Mouse (Mus musculus): Measurements from ENCODE around the gene St3gal2. TPM values are rescaled to one million over a fixed set of nuclear protein-coding genes. Genes with fewer than 3 reads are reported as not detected.
A peak's percentile ranks its signal among the peaks of the same experiment; 100 is the strongest.
"Not testable (repeated sequence)": the region's sequence is repeated elsewhere in the genome, so short reads cannot be mapped to it uniquely, and the experiment has no call there.

The St3gal2 gene
- polyA plus RNA-seq, 2 experiments from 2014 or later: 8.7 to 10.1 TPM

DNA sequence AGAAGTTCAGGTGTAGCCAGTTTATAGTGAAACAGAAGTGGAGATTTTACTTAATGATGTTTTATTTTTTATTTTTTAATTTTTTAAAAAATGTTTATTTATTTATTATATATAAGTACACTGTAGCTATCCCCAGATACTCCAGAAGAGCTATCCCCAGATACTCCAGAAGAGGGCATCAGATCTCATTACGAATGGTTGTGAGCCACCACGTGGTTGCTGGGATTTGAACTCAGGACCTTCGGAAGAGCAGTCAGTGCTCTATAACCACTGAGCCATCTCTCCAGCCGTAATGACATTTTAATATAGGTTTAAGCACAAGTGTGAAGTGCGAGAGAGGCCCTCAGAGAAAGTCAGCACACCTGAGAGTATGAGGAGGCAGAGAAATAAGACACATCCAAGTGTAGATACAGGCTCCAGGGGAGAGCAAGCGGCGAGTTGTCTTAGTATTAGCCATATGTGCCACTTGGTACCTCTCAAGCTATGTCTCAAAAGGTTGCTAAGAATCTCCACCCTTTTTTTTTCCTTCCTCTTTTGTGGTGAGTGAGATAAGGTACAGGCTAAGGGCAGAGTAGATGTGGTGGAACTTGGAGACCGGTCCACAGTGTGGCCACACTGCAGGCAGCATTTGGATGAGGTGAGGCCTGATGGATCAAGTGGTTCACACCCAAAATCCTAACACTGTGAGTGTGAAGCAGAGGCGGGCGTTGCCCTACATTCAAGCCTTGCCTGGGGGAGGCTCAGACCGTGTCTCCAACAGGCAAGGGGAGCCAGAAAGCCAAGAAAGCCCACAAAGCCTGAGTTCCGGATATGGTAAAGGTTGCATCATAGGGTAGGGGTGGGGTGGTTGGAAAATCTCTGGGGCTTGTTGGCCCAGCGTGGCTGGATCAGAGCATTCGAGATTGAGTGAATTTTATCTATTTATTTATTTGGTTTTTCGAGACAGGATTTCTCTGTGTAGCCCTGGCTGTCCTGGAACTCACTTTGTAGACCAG lies 7.8 kb upstream of the St3gal2 start:
- ATAC-seq: no peak

DNA sequence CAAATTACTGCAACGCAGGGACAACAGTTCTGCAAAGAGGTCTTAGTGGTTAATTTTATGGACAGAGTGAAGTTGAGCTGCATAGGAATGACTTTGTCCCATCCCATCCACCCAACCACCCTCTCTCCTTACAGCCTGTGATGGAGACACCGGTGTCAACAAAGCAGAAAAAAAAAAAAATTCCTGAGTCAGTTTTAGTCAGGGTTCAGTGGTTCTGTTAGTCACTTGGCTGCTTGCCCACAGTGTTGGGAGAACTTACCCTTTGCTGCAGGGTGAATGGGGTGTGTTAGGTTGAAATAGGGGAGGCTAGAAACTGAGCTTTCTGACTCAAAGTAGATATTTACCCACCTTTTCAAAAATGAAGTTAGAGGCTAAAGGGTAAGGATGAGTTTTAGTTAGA lies 2.3 kb upstream of the St3gal2 start:
- no peak for ATAC-seq

DNA sequence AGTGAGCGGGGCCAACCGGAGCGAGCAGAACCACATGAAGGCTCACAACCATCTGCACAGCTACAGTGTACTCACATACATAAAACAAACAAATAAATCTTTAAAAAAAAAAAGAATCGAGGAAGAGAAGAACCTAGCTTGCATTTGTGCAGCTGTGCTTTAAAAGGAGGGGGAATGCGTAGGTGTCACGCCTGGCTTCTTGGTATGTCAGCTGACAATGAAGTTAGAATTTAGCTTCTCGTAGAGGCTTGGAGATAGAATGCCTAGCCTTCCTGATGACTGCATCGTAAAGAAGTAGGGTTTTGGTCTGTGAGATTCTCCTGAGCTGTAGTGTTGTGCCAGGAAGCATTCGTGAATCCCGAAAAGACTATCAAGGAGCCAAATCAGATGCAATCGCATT lies 1.7 kb upstream of the St3gal2 start:
- ATAC-seq: no peak

DNA sequence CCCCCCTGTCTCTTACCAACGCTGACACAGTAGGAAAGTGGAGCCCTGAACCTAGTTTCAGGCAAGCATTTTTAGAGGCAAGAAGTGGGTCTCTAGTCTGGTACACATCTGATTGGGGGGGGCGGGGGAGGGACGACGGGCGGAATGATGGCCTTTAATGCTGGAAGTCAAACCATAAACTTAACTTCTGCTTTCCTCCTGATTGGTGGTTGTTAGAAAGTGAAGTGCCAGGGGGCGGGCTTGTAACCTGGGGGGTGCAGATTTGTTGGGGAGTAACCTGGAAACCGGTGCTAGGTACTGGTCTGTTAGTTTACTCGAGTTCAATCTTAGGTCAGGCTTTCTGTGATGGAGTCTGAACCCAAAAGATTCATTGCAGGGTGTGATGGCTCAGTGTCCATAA lies 1.3 kb upstream of the St3gal2 start:
- ATAC-seq: no peak

DNA sequence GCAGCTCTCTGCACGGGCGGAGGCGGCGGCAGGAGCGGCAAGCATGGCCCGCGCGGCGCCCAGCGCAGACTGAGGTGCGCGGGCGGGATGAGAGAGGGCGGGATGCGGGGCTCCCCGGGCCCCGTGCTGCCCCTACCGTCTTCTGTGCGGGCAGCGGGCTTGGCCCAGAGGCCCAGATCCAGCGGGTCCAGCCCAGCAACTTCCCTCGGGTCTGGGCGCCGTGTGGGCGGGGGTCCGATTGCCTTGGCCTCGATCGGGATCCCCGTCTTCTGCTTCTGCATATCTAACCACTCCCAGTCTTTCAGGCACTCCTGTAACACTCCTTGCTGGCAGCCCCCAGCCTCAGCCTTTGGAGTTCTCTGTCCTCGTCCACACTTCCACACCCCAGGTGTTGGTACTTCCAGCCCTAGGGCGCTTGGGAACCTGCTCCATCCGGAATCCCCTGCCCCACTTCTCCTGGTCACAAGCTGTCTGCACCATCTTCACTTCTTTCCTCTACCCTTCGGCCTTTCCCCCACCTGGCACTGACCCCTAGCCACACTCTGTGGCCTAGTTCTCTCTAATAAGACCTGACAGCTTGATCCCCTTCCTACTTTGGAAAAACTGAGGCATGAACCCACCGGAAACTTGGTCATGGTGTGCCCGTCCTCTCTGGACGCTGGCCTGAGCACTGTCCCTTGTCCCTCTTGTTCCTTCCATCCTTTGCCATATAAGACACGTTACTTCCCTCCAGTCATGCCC lies 480 bp downstream of the St3gal2 start:
- peak; percentile 47 for ATAC-seq

DNA sequence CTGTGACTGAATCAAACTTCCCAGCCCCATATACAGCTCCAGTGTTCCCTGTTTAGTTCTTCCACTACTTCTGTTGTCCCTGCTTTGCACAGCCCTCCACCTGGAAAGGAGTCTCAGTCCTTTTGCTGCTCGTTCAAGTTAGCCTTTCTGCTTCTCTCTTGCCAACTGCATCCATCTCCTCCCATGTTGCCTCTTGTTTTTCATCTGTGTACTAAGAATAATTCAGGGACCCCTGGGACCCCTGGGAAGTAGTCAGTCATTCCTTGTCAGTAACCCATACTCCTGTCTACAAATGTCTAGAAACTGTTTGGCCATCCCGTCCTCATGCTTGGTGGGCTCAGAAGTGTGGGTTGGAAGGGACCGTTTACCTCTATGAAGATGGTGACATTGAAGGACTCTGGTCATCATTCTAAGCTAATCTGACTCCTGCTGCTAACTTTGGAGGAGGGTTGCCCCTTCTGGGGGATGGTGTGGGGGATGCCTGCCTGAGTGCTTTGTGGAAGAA lies 1.1 kb downstream of the St3gal2 start:
- ATAC-seq: no peak

DNA sequence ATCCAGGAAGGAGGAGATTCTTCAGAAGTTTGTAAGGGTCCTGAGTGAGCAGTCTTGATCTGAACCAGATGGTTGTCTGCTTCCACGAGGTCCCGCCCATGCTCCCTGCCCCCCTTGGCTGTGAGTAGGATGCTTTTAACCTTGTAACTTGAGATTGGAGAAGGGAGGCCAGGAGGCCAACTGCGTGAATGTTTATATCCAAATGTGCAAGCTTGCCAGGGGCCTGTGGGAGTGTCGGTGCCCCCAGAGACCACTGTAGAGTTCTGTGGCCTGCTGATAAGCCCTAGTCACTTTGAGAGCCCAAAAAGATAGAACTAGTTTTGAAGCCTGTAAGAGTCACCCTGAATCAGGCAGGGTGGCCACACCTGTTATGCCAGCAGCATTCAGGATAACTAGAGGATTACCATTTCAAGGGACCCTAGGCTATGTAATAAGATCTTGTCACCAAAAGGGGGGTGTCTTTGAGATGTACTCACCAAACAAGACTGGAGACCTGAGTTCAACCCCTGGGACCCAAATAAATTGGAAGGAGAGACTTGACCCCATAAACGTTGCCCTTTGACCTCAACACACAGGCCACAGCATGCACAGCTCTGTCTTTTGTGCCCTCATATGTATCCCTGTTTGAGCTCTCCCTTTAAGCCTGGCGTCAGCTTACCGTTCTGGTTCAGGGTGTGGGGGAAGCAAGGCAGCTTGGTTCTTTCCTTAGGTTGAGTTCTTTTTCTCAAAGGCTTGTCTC lies 1.9 kb downstream of the St3gal2 start:
- ATAC-seq: no peak

DNA sequence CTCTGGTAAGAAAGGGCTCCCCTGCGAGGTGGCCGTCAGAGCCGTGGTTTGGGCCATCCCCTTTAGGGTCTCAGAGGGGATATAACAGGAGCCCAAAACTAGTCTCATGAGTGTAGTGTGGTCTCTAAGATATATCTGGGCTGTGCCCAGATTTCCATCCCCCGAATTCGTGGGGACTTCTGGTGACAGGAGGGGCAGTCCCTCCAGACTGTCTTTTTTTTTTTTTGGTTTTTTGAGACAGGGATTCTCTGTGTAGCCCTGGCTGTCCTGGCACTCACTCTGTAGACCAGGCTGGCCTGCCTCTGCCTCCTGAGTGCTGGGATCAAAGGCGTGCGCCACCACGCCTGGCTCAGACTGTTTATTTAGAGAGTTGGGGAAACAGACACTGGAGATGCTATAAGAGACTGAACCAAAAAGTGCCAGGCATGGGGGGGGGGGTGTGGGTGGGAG lies 6.0 kb downstream of the St3gal2 start:
- ATAC-seq: peak; percentile 29

DNA sequence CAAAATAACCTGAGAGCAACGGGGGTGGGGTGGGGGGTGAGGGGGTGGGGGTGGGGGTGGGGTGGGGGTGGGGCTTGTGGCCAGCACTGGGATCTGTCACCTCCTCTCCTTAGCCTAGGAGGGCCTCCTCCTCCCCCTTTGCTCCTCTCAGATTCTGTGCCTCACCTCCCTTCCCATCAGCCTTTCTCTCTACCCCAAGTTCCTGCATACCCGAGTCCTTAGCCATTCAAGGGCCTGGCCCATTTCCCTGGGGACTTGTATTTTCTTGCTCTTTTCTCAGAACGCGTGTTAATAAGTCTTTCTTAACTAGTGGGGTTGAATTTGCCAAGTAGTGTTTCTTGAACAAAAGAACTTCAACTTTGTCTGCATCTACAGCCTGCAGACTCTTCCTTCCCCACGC lies 7.0 kb downstream of the St3gal2 start:
- ATAC-seq: no peak

DNA sequence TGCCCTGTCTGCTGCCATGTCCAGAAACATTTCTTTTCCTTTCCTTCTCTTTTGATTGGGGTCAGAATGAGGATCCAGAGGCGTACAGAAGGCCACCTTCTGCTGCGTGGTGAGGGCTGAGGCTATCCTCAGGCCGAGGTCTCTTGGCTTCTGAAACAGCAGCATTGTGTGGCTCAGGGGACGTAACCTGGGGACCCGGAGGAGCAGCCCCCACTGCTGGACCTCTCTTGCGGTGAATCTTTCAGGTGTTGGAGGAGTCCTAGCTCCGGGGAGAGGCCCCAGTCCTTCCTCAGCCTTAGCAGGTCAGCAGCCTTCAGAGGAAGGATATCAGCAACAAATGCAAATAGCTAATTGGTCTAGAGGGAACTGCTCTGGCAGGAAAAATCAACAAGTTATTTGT lies 8.7 kb downstream of the St3gal2 start:
- no peak for ATAC-seq

DNA sequence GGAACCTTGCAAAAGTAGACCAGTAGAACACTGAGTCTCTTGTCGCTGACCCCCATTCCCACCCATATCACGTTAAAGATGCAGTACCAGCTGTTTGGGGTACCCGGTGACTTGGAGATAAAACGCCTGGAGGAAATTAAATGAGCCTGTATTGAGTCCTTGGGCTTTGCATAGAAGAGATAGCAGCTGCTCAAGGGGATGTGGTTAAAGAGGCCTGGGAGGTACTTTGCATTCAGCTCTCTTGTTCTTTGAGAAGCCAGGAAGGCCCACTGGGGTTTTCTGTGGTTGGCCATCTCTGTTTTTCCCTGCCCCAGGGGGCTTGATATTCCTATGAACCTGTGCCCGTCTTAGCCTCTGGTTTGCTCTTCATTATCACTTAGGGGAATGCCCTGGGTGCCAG lies 9.3 kb downstream of the St3gal2 start:
- ATAC-seq: peak; percentile 90

DNA sequence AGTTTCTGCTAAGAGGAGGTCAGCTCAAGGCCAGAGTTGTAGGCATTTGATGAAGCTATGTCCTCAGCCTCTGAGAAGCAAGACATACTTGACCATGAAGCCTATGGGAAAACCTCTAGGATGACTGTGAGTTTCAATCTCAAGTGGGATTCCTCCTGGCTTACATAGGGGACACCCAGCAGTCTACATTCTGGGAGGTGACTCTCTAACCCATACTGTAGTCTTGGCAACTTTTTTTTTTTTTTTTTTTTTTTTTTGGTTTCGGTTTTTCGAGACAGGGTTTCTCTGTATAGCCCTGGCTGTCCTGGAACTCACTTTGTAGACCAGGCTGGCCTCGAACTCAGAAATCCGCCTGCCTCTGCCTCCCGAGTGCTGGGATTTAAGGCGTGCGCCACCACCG lies 9.9 kb downstream of the St3gal2 start:
- ATAC-seq: not testable (repeated sequence)

DNA sequence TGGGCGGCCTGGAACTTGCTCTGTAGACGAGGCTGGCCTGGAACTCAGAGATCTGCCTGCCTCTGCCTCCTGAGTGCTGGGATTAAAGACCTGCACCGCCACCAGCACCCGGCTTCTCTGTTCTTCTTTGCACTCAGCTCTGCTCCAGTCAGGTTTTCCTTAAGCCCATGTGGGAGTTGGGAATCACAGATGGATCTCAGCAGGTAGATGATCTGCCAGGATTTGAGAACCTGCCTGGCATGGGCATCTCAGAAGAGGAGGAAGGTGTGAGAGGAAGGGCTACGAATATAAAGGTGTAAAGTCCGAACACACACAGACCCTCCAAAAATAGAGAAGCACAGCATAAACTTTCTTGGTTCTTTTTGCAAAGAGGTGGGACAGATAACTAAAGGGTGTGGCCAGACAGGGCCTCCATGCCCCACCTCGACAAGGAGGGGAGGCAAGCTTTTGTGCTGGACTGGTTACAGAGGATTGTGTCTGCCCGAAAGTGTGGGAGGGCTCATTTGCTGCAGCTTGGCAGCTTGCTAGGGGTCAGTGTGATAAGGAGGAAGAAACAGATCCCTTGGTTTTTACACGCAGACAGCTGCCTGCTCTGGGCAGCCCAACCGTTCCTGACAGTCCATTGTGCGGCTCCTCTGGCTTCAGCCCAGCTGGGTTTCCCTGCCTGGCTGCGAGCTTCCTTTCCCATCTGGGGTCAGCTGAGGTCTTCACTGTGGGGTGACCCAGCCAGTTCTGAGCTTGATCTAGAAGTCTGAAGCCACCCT lies 11.6 kb downstream of the St3gal2 start:
- ATAC-seq: no peak

DNA sequence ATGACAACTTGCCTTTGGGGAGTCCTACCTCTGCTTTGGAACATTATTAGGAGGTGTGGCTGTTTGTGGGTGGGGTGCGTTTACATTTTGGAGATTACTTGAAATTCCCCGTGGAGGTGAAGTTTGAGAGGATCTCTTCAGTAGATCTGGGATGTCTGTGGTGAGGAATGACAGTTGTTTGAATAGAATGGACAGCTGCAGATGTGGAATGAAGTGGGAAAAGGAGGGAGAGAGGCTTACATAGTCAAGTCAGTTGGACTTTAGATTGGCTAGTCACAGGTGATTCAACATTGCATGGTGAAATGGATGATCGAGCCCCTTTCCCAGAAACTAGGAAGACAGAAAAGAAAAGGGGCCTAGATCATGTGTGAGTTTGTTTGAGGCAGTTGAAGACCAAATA lies 12.7 kb downstream of the St3gal2 start:
- no peak for ATAC-seq

DNA sequence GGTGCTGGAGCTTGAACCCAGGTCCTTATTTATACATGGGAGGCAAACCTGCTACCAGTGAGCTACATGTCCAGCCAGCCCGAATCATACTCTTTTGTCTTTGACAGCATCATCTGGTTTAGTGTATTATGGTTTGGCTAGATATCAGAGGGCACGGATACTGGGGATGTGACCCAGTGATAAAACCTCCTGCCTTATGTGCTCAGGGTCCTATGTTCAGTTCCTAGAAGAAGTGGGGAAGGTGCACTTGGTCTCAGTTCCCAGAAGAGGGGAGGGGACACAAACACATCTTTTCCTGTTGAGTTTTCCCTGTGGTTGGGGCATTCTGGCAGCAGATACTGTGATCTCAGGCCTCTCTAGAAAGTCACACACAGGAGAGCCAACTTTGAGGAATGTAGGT lies 13.6 kb downstream of the St3gal2 start:
- ATAC-seq: no peak

DNA sequence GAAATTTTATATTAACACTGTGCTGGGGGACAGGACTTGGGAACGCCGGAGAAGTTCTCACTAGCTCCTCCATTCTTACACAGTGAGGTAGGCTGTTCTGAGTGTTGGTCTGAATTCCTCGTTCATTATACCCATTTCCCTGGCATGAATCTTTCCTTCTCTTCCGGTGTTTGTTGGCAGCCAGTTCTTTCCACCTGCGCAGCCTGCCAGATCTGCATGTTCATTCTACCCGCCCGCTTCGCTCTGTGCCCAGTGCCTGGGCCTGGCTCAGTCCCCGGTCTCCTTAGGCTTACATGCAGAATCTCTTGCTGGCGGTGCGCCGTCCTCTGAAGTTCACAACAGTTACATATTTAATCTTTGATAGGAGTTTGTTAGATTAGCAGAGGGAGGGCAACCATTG lies 16.5 kb downstream of the St3gal2 start:
- no peak for ATAC-seq

DNA sequence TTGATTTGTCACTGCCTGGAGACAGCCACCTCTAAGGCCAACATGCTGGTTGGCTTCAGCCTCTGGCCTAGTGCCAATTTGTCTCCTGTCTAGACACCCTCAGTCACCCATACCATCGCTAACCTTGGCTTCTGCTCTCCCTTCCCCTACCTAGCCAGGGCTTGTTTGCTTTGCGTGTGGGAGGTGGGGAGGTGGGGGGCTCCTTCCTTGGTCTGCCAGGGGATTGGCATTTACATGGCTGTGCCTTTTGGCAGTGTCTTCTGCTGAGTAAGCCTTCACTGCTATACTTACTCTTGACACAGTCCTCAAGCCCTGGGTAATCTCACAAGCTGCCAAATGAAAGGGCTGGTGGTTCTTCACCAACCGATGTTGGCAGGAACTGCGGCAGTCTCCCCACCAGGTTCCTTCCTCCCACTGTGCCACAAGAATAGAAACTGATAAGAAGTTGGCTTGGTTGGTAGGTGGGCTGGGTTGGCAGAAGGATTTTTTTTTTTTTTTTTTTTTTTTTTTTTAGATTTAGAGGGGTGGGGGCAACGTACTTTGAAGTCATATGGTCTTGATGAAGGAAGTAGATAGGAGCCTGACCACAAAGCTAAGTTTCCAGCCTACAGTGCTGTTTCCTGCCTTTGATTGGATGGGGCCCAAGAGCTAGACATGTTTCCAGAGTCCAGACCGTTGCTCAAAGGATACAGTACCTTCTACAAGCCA lies 19.3 kb downstream of the St3gal2 start:
- ATAC-seq: peak; percentile 97

DNA sequence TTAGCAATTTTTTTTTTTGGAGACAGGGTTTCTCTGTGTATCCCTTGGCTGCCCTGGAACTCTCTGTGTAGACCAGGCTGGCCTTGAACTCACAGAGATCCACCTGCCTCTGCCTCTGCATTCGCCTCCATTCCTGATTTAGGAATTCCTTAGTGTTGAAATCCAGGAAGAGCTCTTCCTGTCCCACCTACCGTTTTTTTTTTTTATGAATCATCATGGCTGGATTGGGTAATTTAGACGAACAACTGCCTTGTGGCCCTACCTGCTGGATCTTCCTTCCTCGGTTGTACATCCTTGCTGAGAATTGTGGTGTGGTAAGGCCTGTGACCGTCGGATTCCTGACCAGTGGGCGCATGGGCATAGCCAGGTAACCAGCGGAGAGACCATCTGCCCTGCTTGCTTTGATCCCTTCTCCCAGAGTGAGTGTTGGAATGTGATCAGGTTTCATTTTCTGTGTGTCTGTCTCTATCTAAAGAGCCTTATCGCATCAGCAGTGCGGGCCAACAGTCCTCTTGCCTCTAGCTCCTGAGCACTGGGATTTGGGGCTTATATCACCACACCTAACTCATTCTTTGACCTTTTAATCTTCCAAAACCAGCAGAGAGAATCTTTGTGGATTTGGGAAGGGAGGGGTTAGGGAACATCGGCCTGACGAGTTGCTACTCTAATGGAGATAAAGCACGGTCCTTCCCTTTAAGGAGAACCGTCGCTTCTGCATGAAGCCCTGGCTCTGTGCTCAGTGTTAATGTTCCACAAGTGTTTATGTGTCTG lies 21.1 kb downstream of the St3gal2 start:
- no peak for ATAC-seq

DNA sequence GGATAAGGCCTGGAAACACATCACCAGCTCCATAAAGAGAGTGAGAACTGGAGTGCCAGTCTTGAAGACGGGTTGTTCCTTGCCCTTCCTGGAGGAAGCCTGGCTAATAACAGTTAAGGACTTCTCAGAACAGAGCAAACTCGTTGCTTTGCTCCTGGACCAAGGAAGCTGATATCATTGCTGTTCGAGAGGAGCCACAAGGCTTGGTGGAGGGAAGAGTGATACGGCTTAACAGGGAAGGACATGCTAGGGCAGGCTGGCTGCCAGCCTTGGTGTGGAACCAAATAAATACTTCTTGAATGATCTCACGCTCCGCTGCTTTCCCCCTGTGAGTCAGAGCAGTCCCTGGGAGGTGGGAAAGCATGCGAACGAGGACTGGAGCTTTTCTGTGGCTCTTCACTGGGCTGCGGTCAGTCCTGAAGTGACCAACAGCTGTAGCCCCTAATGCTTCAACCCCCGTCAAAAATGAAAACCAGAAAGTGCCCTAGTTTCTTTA lies 21.8 kb downstream of the St3gal2 start:
- ATAC-seq: no peak

DNA sequence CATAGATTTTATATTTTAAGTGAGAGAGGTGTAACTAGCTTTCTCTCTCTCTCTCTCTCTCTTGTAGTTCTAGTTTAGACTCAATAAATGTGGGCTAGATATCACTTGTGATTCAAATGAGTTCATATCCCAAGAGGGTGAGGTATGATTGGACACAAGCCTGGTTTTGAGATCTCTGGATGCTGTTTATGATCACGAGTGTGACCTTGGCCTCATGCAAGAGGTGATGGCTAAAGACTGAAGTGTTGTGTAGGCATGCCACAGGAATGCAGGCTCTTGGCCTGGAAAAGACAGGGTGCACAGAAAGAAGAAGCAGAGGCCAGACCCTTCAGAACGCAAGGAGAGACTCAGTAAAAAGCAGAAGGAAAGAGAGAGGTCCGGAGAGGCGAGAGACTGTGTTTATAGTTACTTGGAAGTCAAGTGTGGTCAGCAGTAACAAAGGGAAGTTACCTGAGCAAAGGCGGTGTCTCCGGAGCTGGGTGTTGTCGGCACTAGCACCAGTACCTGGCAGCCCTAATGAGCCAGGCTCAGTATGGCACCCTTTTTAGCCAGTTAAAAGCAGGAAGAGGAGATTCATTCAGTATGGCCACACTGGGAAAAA lies 24.7 kb downstream of the St3gal2 start:
- ATAC-seq: no peak
